Mouse (Mus musculus) left cerebral cortex, adult 8-10 months (tissue): ENCODE measurements around the gene Ifi205. TPM values are rescaled to one million over a fixed set of nuclear protein-coding genes. Genes with fewer than 3 reads are reported as not detected.
"Not testable (repeated sequence)": the region's sequence is repeated elsewhere in the genome, so short reads cannot be mapped to it uniquely, and the experiment has no call there.

Experiments used
- DNase-seq, 2 experiments: peaks; one replicate each; pipeline ENCODE4 v3.0.0; 2022; ENCODE audit warnings: low spot score in 2 of 2
- total RNA-seq, 4 experiments: library from RNA; stranded (reverse); gene quantifications; 2 replicates each; pipeline ENCODE4 v1.2.4; 2022

The Ifi205 gene
- not detected for total RNA-seq

DNA sequence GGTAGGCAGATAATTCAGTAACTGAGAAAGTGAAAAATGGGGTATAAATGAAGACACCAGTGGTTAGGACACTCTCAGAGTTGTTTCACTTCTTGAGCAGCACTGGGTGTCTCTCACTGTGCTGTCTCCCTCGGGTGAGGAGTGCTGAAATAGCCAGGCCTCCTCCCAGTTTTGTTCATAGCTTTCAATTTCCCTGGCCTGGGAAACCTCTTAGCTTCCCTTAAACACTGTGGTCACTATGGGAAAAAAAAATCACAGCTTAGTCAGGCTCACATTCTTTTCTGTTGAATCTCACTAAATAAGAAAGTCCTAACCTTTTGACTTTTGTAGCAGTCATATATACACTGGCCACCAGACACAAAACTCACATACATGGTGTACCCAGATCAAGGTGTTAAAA lies at the start of gene Ifi205:
Ifi205 (minus strand) TSS at position 113 of the 400 bp plus-strand sequence.
- no peak for DNase-seq

DNA sequence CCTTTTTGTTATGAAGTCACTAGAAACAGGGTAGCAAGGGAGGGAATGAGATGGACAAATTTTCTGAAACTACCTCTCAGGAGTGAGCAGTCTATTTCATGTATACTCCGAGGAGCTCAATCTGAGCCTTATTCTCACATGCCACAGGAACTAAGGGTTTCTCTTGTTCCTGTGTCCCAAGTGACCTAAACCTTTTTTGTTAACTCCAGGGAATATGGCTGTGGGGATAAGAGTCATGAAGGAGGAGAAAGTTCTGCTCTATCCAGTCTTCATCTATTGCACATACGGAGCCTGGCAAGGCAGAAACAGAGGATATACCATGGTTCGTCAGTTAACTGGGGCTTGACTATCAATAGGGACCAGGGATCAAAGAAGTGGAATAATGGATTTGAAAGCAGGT lies 34.7 kb upstream of the Ifi205 start, which contains the start of gene Olfr430:
Olfr430 (plus strand) TSS at position 301 of the 400 bp plus-strand sequence.
- no peak for DNase-seq

- DNase-seq: no peak
These were observed 23.6 kb upstream of the Ifi205 start for GRCm38 (mm10) chr1:174055248-174055647.

- DNase-seq: no peak
These were observed 21.4 kb upstream of the Ifi205 start for GRCm38 (mm10) chr1:174052981-174053380.

- DNase-seq: no peak
These were observed 20.4 kb upstream of the Ifi205 start for GRCm38 (mm10) chr1:174051931-174052536.

DNA sequence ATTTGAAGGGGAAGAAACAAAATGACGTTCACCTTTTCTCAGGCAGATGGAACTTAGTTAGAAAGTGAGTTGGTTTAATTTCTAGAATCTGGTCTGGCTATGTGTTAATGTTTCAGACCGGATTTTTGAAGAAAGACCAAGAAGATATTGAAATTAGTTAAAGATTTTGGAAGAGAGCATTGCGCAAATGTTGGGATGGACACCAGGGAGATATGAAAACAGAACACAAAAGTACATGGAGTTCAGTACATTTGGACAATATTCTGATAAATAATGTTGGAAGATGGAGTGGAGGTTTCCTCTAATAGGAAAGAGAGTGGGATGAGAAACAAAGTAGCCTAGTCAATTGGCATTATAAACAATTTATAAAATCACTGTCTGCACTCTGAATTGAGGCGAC lies 19.9 kb upstream of the Ifi205 start:
- no peak for DNase-seq

DNA sequence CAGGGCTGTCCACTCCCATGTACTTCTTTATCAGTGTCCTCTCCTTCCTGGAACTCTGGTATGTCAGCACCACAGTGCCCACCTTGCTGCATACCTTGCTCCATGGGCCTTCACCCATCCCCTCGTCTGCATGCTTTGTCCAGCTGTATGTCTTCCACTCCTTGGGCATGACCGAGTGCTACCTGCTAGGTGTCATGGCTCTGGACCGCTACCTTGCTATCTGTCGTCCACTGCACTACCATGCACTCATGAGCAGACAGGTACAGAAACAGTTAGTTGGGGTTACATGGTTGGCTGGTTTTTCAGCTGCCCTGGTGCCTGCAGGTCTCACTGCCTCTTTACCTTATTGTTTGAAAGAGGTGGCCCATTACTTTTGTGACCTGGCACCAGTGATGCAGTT lies 18.9 kb upstream of the Ifi205 start:
- no peak for DNase-seq

- not testable (repeated sequence) for DNase-seq
These were observed 17.7 kb upstream of the Ifi205 start for GRCm38 (mm10) chr1:174049357-174049756.

GRCm38 (mm10) chr1:174048893-174049292 lies 17.3 kb upstream of the Ifi205 start, which contains the start of gene Olfr432:
Olfr432 (plus strand) TSS chr1:174049205.
- no peak for DNase-seq

DNA sequence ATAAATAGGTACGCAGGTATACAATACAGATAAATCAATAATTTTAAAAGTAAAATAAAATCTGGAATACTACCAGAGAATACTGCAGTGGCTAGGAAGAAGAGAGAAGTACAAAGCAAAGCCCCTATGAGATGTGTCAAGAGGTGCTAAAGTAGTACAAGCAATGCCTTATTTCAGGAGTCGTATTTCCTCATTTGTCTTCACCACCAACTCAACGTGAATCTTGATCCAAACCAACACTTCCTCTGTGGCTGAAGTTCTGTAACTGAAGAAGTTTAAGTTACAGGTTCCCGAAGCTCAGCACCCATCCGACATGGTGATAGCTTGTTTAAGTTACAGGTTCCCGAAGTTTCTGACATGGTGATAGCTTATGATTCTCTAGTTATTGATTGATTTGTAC lies 16.6 kb upstream of the Ifi205 start:
- DNase-seq: not testable (repeated sequence)

DNA sequence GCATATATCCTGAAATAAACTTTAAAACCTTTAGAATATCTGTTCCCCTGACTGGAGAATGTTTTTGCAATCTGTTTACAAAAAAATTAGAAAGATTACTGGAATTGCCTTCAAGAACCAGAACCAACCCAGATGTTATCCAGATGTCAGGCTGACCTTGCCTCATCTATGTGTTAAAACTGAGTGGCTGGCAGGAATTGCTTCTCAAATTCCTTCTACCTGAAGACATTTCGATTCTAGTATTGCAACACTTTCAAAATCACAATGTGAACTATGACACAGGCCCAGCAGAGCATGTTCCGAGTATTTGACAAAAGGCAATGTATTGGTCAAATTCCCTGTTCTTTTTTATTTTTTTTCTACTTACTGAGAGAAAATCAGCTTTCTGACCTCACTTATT lies 12.8 kb upstream of the Ifi205 start:
- no peak for DNase-seq

DNA sequence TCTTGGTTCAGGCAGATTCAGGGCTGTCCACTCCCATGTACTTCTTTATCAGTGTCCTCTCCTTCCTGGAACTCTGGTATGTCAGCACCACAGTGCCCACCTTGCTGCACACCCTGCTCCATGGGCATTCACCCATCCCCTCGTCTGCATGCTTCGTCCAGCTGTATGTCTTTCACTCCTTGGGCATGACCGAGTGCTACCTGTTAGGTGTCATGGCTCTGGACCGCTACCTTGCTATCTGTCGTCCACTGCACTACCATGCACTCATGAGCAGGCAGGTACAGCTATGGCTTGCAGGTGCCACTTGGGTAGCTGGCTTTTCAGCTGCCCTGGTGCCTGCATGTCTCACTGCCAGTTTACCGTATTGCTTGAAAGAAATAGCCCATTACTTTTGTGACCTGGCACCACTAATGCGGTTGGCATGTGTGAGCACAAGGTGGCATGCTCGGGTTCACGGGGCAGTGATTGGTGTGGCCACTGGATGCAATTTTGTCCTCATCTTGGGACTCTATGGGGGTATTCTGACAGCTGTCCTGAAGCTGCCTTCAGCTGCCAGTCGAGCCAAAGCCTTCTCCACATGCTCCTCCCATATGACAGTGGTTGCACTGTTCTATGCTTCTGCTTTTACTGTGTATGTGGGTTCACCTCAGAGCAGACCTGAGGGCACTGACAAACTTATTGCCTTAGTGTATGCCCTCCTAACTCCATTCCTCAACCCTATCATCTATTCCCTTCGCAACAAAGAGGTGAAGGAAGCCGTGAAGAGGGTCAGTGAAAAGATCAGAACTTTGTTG lies 10.7 kb upstream of the Ifi205 start:
- not testable (repeated sequence) for DNase-seq

DNA sequence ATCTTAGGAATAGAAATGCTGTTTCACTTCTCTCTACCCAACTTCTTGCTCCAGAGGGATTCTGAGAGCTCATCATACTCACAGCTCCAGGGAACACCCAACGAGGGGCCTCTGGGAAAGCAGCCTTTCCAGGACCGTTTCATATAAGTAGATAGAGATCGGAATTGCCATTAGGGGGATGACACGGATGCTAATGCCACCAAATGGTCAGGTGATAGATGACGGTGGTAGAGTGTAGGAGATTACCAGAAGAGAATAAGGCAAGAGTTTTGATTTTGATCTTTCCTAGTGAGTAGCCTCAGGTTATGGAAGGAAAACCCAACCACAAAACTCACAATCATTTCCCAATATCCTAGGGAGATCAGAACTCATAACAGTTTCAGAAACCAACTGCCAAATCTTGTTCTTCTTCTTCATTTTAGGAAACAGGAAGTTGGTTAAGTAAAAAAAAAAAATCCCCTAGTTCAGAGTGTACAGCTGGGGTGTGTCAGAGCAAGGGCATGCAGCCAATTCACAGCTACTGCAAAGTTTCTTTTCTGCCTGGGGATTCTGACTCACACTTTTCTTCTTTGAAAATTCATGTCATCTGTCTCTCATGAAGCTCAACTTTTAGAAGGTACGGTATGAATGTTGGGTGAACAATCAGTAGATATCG lies 9.0 kb upstream of the Ifi205 start, which contains the start of gene Olfr433:
Olfr433 (plus strand) TSS at position 183 of the 655 bp plus-strand sequence.
- no peak for DNase-seq

DNA sequence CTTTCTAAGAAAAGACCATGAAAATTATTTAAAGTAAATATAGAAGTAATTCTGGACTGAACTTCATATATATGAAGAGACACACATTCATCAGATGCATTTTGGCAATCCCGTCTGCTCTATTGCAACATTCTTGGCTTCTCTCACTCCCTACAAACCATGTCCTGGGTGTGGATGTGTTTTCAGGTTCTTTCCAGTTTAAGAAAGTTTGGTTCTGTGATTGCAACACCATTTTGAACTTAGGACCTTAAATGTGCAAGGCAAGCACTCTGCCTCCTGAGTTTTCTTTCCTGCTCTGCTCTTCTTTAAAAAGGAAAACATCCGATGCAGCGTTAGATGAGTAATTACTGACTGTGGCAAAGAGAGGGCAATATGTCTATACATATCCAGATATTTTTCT lies 6.9 kb upstream of the Ifi205 start:
- DNase-seq: no peak

DNA sequence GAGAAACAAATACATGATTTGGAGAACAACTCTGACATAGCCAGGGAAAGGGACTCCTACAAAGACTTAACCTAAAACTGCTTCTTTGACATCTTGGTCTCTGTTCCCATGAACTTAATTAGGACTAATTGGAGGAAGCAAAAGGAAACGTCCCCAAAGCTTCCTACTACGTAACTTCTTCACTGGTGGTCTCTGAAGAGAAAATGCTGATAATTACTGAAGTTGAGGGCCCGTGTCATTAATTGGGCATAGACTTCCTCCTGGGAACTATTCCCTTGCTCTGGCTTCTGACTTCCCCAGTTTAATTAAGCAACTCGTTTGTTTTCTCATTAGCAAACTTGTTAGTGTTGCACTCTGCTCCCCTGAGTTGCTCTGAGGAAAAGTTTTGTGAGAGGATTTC lies 4.2 kb upstream of the Ifi205 start:
- DNase-seq: no peak

- DNase-seq: not testable (repeated sequence)
These were observed 24.6 kb downstream of the Ifi205 start for GRCm38 (mm10) chr1:174007050-174007449.

DNA sequence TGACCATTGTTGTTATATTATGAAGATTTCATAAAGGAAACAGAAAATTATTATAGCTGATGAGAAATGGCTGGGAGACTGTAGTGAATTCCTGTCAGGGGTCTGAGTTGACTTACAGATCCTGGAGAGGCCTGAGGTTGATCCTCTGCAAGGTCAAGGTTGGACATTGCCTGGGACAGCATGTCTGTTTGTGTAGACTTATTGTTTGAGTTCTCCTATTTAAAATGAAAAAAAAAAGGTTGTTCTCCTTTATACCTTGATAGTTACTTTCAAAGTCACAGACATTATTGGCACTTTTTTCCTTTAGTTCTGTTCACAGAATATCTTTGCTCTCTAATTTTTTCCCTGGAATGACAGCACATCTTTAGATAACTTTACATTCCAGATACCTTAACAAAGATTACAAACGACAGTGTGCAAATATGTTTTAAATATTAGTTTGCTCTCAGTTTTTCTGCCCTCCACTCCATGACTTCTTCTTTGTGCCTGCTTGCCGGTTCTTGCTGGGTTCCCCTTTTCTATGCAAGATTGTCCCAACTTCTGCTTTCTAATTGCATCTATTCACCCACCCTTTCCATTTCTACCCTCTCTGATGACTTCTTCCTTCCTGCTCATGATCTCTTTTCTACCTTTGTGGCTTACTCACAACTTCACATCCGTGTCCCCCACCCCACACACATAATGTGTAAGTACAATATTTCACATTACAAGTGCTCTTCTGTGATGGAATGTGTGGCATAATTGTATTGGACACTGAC lies 27.1 kb downstream of the Ifi205 start:
- not testable (repeated sequence) for DNase-seq

DNA sequence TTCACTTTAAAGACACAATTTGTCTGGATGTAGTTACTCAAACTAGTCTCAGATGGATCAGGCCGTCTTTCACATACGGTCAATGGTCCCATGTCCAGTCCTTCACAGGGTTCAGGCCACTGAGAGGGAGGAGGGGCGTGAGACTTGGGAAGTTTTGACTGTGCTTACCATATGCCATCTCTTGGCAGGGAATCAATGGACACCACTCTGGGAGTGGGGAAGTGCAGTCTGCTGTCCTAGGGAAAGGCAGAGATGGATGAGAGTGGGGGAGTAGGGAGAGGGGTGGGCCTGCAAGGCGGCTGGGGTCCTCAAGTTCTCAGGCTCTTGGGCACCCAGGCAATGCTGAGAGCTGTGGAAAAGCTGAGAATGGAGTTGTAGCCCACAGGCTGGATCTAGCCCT lies 36.6 kb downstream of the Ifi205 start:
- DNase-seq: no peak

DNA sequence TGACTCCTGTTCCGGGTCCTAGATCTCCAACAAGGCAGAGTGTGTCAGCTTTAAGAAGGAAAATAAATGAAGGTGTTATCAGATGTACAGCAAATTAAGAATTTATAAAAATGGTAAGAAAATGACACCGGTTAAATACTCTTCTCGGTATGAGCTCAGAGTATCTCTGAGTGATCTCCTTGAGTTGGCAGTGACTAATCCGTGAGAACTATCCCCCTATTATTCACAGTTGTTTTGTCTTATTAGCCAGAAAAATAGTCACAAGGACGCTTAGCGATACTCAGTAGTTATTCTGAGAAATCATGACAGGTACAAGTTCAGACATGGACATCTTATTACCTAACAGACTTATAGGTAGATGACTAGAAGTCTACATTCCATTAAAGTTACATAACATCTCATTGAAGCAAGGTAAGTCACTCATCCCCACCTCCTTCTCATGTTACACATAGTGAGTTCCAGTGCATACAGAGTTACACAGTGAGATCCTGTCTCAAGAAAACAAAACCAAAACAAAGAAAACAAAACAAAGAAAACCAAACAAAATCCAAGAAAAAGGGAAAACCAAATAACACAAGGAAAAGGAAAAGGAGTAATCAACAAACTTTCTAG lies 48.8 kb downstream of the Ifi205 start, which contains the start of gene Ifi202b:
Ifi202b (minus strand) TSS at position 51 of the 612 bp plus-strand sequence.
- DNase-seq: not testable (repeated sequence)

DNA sequence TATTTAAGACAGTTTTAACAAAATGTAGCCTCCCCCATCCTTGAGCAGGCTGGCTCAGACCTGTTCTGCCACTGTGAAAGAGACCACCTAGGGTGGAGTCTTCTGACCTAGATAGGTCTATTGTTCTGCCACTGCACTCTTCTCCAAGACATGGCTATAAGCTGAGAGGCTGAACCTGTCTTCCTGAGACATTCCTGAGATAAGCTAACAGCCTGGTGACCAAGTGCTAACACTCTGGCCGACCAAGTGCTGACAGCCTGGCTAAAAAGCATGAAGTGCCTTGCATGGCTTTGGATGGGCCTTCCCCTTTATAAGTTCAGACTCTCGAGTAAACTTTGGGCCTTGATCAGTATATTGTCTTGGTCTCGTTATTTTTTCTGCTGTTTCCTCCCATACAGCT lies 50.6 kb downstream of the Ifi205 start:
- not testable (repeated sequence) for DNase-seq

GRCm38 (mm10) chr1:173977622-173978021 lies 54.0 kb downstream of the Ifi205 start:
- DNase-seq: no peak
